Mouse (Mus musculus) lung, adult 2 months (tissue): ENCODE results near the gene 2310061I04Rik. TPM values are rescaled to one million over a fixed set of nuclear protein-coding genes. Genes with fewer than 3 reads are reported as not detected.
A peak's percentile ranks its signal among the peaks of the same experiment; 100 is the strongest.

Experiments
- DNase-seq: peaks from one replicate; pipeline ENCODE4 v3.0.0; 2022
- H3K4me1 ChIP-seq: fragments of 200-500 bp; 2 replicates; pipeline ENCODE4 v1.6.1; 2011; ENCODE audit warnings: low read length; ENCODE audit not compliant: control insufficient read depth, insufficient read depth
- H3K4me3 ChIP-seq: fragments of 200-500 bp; replicated peaks from 2 replicates; pipeline ENCODE3; 2011; ENCODE audit warnings: low read depth, mild to moderate bottlenecking, control low read depth, low read length; ENCODE audit errors: extremely low read depth
- CTCF ChIP-seq: fragments of 200-500 bp; IDR thresholded peaks from 2 replicates; pipeline ENCODE4 v1.5.1; 2011; ENCODE audit warnings: mild to moderate bottlenecking, low read length, control low read depth; ENCODE audit not compliant: insufficient read depth
- POLR2A ChIP-seq: fragments of 200-500 bp; IDR thresholded peaks from 2 replicates; pipeline ENCODE4 v1.6.1; 2011; ENCODE audit warnings: low read depth, mild to moderate bottlenecking, control low read depth, low read length, borderline replicate concordance; ENCODE audit errors: extremely low read depth
- WGBS: fragments of 180-500 bp; shearing (Covaris S2); methylation state at CpG from one replicate; pipeline ENCODE4 v1.1.7; 2018; 5-methylcytosine and 5-hydroxymethylcytosine counted together
- polyA plus RNA-seq: library from polyadenylated mRNA; depleted of rRNA; stranded (reverse); fragments of >200 nt; gene quantifications from 2 replicates; pipeline ENCODE4 v1.2.3, GENCODE M21; 2012

Gene 2310061I04Rik
- polyA plus RNA-seq, 1 experiment = 38.1 TPM

DNA sequence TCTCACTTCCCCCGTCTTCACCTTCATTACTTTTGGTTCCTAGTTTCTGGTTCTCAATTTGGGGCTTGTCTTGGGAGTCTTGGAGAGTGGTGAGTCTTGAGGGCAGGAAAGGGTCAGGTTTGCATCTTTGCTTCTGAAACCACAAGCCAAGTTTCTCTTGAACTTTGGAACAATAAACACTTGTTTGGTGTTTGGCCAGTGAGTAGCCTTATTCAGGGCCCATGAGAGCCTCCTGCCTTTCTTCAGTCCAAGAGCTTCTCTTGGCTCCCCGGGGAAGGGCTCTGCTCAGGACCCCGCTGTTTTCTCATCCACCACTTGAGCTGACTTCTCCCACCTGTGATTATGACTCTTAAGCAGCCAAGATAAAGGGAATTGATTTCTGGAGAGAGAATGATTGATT lies 25.3 kb upstream of the 2310061I04Rik start:
- Histone ChIP-seq H3K4me3 (no peak overlapping the region), H3K4me1 (peaks cover 24% of the 10 kb centered on the region)
- no peak for DNase-seq
- no peak for TF ChIP-seq CTCF
- no peak for TF ChIP-seq POLR2A
- WGBS = 51% methylated on average over 3 of the region's 3 CpGs

DNA sequence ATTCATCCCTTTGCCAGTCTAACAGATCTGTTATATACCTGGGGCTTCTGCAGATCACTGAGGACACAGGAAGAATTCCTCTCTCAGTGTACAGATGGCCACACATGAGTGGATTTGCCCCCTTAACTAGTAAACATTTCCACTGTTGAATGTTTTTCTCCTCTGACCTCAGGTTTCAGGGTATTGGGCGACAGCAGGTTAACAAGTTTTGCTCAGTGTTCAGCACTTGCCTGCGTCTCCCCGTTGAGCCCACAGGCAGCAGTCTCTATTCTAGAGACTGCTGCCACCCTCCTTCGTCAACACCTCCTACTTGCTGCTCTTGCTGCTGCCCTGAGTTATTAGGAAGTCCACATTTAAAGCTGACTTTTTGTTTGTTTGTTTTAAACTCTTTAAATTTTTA lies 24.5 kb upstream of the 2310061I04Rik start:
- no peak for DNase-seq
- Histone ChIP-seq H3K4me1 (peaks cover 24% of the 10 kb centered on the region), H3K4me3 (no peak overlapping the region)
- WGBS = 57% methylated on average over 4 of the region's 4 CpGs
- TF ChIP-seq CTCF = no peak
- no peak for TF ChIP-seq POLR2A

DNA sequence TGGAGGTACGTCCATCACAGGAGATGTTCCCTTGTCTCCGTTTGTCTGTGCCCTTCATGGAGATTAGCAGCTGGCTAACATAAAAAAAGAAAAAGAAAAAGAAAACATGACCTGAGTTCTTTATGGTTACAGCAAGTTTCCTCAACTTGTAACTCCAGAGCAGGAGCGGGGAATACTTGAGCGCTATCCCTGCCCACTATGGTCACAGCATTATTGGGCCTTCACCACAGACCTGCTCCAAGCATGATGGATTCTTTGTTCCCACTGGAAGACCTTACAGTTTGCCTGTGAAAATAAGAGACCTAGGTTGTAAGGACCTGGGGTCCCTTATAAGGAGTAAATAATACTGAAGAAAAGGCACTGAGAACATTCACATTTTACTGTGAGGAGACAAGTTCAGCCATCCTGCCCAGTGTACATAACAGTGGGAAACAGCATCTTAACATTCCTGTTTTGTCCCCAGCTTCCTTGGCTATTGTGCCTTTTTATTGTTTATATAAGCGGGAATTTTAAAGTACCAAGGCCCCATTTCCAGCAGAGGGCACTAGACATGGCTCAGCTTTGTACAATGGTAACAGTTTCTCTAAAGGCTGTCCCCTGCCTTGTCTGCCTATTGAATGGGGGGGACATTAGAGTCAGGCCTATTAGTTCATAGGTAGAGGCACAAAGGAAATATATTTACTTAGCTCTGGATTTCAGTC lies 23.8 kb upstream of the 2310061I04Rik start:
- TF ChIP-seq CTCF (no peak), POLR2A (no peak)
- Histone ChIP-seq H3K4me1 (peaks cover 24% of the 10 kb centered on the region), H3K4me3 (no peak overlapping the region)
- 57% methylated on average over 5 of the region's 5 CpGs for WGBS
- DNase-seq = no peak

DNA sequence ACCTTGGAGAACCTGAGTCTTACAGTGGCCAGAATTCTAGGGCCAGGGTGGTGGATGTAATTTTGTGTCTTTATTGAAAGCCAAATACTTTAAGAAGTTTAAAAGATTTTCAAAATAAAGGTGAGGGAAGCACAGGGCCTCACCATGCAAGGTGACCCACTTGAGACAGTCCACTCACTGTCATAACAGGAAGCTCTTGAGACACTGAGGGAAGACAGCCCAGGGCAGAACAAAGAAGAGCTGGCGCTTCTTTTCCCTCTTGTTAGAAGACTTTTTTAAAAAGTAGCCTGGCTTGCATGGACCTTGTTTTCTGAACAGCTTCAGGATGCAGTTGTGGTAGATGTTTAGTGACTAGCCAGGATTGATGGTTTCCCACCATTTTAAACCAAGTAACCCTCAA lies 23.2 kb upstream of the 2310061I04Rik start:
- DNase-seq = no peak
- H3K4me1 ChIP-seq = peaks cover 27% of the 10 kb centered on the region
- 28% methylated on average over 1 of the region's 1 CpGs for WGBS
- TF ChIP-seq POLR2A = no peak
- TF ChIP-seq CTCF = no peak
- no peak overlapping the region for H3K4me3 ChIP-seq

DNA sequence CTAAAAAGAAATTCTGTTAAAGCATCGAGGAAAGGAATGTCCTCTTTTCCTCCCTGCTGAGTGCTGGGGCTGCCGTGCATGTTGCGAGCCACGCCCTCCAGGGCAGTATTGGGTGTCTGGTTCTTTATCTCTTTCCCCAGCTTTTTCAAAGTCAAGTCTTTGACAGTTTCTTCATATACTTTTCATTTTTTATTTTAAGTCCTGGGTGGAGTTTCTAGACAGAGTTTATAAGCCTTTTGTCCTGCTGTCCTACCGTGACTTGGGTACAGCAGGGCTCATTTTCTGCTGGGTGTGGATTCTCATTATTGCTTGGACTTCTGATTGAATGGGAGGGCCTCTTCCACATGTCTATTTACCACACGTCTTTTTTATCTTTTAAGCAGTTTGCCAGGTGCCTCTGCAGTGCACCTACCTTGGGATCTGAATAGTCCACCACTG lies 22.7 kb upstream of the 2310061I04Rik start:
- no peak for DNase-seq
- H3K4me3 ChIP-seq = no peak overlapping the region
- peaks cover 27% of the 10 kb centered on the region for H3K4me1 ChIP-seq
- WGBS = 27% methylated on average over 6 of the region's 6 CpGs
- peak; percentile 32; the same call in 1 of the 2 replicates for TF ChIP-seq POLR2A
- no peak for TF ChIP-seq CTCF

DNA sequence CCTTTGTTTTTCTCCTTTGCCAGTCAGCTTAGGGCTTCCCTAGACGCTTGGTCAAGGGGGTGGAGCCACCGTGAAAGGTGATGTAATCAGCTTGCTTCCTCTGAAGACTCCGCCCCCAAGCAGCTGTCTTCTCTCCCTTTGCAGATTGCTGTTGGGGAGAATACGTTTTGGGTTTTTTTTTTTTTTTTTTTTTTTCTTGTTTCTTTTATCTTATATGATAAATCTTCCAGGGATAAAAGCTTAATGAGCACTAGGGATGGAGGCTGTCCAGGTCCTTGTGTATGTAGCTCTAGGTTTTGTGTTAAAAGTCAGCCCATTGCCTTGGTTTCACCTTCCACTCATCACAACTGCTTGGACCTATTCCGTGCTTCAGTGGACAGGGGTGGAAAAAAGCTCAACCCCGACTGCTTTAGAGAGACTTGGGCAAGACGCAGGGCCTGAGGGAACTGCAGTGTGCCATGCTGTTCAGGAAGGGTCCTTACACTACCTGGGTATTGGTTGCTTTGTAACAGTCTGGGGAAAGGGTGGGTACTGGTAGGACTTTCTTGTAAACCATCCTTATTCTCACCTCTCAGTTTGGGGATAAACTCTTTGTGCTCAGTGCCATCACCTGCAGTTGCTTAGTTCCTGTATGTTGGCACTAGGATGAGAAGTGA lies 22.0 kb upstream of the 2310061I04Rik start:
- DNase-seq = peak; percentile 87
- Histone ChIP-seq H3K4me3 (peak overlapping the region; percentile 99), H3K4me1 (peaks cover 27% of the 10 kb centered on the region)
- 4% methylated on average over 7 of the region's 7 CpGs for WGBS
- TF ChIP-seq CTCF (no peak), POLR2A (peak; percentile 72)

DNA sequence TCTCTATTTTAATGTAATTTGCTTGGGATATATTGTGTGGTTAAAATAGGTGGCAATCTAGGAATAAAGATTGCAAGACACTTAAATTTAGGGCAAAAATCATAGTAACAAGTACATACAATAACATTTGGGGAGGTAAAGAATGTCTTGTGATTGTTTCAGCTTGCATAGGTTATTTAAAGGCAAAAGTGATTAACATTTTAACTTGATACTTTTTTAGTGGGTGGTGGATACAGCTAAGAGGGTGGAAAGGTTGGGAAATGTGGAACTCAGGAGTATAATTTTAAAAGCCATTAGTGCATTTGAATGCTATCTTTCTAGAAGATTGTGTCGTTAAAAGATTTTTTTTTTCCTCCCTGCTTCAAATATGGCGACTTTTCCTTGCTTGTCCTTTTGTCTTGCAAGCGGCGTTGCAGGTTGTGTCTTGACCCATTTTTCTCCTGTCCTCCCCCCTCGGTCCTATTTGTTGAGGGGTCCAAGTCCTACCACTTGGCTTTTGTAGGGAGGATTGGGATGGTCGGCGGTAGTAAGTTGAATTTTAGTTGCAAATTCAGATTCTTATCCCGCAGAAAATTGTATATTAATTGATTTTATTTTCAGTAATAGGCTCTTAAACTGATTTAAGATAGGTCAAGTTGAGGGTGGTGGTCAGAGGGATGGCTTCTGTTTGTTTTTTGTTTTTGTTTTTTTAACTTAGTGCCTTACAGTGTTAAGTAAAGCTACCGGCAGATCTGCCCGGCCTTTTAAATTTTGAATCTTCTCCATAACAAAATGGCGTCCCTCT lies 21.2 kb upstream of the 2310061I04Rik start:
- TF ChIP-seq CTCF (no peak), POLR2A (peak; percentile 52; the same call in 1 of the 2 replicates)
- DNase-seq = peak; percentile 52
- Histone ChIP-seq H3K4me3 (peak overlapping the region; percentile 99), H3K4me1 (peaks cover 27% of the 10 kb centered on the region)
- WGBS = under 1% methylated on average over 11 of the region's 11 CpGs

DNA sequence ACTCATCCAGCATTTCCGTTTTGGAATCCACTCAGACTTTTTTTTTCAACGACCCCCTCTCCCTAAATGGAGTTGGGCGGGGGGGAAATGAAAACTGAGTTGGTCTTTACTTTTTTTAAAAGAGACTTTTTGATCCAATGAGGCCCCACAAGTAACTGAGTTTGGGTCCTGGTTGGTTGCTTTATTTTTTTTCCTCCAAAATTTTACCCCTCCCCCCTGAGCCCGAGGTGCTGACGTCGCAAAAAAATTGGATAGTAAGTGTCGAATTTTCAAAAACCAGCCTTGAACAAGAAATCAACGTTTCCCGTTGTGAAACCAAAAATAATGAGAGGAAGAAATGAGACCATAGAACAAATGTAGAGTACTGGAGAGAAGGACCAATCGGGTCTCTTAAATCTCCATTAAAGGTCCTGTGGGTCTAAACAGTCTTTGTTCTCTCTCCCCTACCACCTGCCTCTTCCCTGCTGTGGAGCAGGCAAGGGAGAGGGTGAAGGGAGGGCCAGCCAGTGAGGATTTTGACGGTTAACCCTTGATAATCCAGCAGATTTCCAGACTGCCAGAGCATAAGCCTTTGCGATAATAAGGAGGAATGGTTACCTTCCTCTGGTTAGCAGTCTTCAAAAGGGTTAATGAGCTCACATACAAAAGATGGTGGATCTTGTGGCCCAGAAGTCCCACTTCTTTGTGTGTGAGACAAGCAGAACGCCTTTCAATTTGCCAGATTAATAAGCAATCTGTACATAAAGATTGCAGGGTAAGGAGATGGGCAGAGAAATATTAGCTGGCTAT lies 20.4 kb upstream of the 2310061I04Rik start:
- peak; percentile 51 for DNase-seq
- TF ChIP-seq POLR2A (peak; percentile 84; the same call in 1 of the 2 replicates), CTCF (no peak)
- H3K4me3 ChIP-seq = peak overlapping the region; percentile 99
- WGBS = under 1% methylated on average over 13 of the region's 13 CpGs
- H3K4me1 ChIP-seq = peaks cover 27% of the 10 kb centered on the region

DNA sequence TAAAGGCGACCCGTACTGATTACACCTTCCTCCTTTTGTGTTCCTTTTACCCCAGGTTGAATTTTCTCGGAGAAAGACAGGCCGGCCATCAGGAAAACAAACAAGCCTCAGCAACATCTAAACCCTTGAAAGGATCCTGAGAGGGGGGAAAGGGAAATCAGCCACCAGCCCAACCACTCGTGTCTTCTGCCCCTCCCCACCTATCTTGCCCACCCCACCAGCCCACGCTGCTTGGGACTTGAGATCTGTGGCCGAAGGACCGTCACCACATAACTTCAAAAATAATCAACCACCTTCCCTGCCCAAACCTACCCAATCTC lies 19.9 kb upstream of the 2310061I04Rik start:
- no peak for DNase-seq
- Histone ChIP-seq H3K4me1 (peaks cover 23% of the 10 kb centered on the region), H3K4me3 (peak overlapping the region; percentile 99)
- under 1% methylated on average over 8 of the region's 8 CpGs for WGBS
- peak; percentile 69; the same call in 1 of the 2 replicates for TF ChIP-seq POLR2A
- no peak for TF ChIP-seq CTCF
